Mouse (Mus musculus) ES-Bruce4 (cell line): ENCODE data around the gene Prtn3.

ENCODE experiments used
- CTCF ChIP-seq: IDR thresholded peaks from one replicate; pipeline ENCODE4 v1.8.1; 2011; ENCODE audit warnings: low read depth, low read length
- EP300 ChIP-seq: IDR thresholded peaks from 2 replicates; pipeline ENCODE4 v1.6.1; 2011; ENCODE audit warnings: low read depth, low read length; ENCODE audit not compliant: insufficient read depth
- POLR2A ChIP-seq: IDR thresholded peaks from one replicate; pipeline ENCODE4 v1.8.1; 2011; ENCODE audit warnings: low read length; ENCODE audit not compliant: insufficient read depth

- TF ChIP-seq CTCF = no peak
- no peak for TF ChIP-seq EP300
- no peak for TF ChIP-seq POLR2A
Observed at GRCm38 (mm10) chr10:79932736-79933135, 58.5 kb downstream of the Prtn3 start.
